Mouse (Mus musculus) embryonic fibroblast, embryonic 13.5 days (primary cell): ENCODE data around the gene Aldh5a1.

Source experiments
- CTCF ChIP-seq: IDR thresholded peaks from 2 replicates; pipeline ENCODE4 v1.5.1; 2011; ENCODE audit warnings: mild to moderate bottlenecking, control low read depth, low read length, moderate library complexity, borderline replicate concordance; ENCODE audit not compliant: insufficient read depth
- POLR2A ChIP-seq: IDR thresholded peaks from 2 replicates; pipeline ENCODE4 v1.6.1; 2011; ENCODE audit warnings: low read depth, mild to moderate bottlenecking, control low read depth, low read length, moderate library complexity

GRCm38 (mm10) chr13:24862021-24862420 is 75.4 kb downstream of the Aldh5a1 start:
- TF ChIP-seq CTCF (no peak), POLR2A (no peak)
